Mouse (Mus musculus): ENCODE data around the gene Zp1.

DNA sequence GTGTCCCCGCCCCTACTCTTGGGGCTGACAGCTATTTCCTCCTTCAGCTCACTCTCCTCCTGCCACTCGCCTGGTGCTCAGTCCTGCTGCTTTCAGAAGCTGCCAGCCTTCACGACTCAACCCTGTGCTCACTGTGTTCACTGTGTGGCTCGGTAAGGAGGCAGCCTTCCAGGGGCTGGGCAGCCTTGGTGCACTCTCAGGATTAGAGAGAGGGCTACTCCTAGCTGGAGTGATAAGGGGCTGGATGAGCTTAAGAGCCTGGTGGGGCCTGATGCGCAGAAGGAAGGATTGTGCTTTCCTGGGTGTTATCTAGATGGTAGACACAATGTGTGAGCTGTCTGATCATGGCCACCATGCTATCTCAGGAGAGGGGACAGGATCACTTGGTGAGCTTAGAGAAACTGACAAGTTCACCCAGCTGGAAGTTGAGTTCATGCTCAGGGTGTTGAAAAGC, 16.7 kb upstream of the Zp1 start, which contains the start of gene Ptgdr2:
- TF ChIP-seq ZNF384 (IDR thresholded peaks at IDR 0.05; ENCODE audit: low read depth, low read length) = no peak
- TF ChIP-seq HCFC1 (IDR thresholded peaks at IDR 0.05; ENCODE audit: borderline replicate concordance, insufficient read depth, low read length) = no peak
- TF ChIP-seq MAFK (IDR thresholded peaks at IDR 0.05; ENCODE audit: insufficient read depth, low read depth, low read length) = no peak

All from ES-E14 (cell line).